Mouse (Mus musculus): ENCODE measurements around the gene Fkbp15.

DNA sequence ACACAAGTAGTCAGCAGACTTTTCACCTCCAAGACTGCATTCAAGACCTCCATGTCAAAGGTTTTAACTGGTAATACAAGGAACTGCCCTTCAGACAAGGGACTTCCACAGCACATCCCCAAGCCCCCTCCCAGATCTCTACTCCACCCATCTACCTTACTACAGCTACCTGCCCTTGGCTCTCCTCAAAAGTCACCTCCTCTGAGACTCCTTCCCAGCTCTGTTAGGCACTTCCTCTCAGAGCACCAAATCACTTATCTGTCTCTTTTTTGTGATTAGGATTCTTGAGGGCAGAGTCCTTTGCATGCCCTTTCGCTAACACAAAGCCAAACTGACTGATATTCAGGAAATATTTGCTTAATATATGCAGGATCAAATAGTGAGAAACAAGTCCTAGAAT is 54.0 kb downstream of the Fkbp15 start:
- TF ChIP-seq EP300 (IDR thresholded peaks at IDR 0.05; ENCODE audit: low read depth) = no peak
- TF ChIP-seq CTCF (IDR thresholded peaks at IDR 0.05; ENCODE audit: low read depth) = no peak
